Mouse (Mus musculus): Measurements from ENCODE around the gene Dnajc21. TPM values are rescaled to one million over a fixed set of nuclear protein-coding genes. Genes with fewer than 3 reads are reported as not detected.

Gene Dnajc21
- polyA plus RNA-seq, 1 experiment from 2014 or later = 16.0 TPM

DNA sequence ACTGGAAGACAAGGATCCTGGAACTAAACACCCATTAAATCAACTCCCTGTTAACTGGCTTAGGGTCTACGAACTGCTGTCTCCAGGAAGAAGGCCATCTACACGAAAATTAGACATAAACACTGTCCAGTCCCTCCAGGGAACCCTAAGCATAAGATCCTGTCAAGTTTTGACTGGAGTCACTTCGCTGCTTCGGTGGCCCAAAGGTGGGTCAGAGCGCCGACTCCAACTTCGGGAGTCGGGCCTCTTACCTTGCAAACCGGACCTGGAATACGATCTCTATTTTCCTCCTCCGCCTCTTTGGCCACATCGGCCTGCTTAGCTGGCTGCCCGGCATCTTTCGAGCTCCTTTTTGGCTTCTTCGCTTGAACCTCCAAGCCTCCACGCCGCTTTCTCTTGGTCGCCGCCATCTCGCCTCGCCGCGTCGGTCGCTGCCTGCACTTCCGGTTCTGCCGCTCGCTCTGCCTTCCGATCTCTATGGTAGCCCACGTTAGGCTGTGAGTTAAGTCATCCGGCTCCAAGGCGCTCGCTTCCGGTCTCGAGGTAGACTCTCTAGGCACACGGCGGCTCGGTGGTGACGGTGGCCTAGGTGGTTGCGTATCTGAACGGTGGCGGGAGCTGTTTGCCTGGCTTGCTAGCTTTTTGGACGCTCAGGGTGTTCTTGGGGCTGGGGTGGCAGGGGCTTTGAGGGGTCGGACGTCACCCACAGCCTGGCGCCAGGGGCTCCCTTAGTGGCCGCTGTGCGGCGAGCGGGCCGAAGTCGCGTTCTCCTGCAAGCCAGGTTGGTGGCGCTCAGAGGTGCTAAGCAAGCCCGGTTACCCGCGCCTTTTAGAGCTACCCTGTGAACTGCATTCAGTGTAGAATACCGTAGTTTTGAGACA, 15.4 kb upstream of the Dnajc21 start, which contains the start of the genes Brix1 and Rad1:
Gene Brix1, minus strand, starts transcription at position 464 of the 881 bp plus-strand sequence.
Gene Rad1, plus strand, starts transcription at position 535 of the 881 bp plus-strand sequence.
- H3K27ac ChIP-seq = peak within 1 kb of the TSS; percentile 69
- H3K4me1 ChIP-seq = peaks cover 17% of the 10 kb centered on the region
- no peaks in the 10 kb centered on the region for H3K27me3 ChIP-seq
- peak within 1 kb of the TSS; percentile 72 for H3K4me3 ChIP-seq
- peak; percentile 99 for ATAC-seq (ENCODE audit: low FRiP score)
- H3K36me3 ChIP-seq = peaks cover 18% of the 10 kb centered on the region
- under 1% methylated on average over 58 of the region's 58 CpGs for WGBS
- H3K9ac ChIP-seq = peak within 1 kb of the TSS; percentile 75
- no peaks in the 10 kb centered on the region for H3K9me3 ChIP-seq (replicated peaks)
- peak within 1 kb of the TSS; percentile 80 for H3K4me2 ChIP-seq (replicated peaks)

GRCm38 (mm10) chr15:10470941-10471340, 625 bp upstream of the Dnajc21 start:
- Histone ChIP-seq H3K4me1 (peaks cover 11% of the 10 kb centered on the region), H3K4me3 (peak overlapping the region; percentile 89), H3K9ac (peak overlapping the region; percentile 43; the same call in 1 of the 2 replicates), H3K27me3 (no peaks in the 10 kb centered on the region), H3K27ac (no peak overlapping the region), H3K36me3 (peaks cover 14% of the 10 kb centered on the region), H3K4me2 (replicated peaks) (peak overlapping the region; percentile 86), H3K9me3 (replicated peaks) (no peaks in the 10 kb centered on the region)
- WGBS = 18% methylated on average over 3 of the region's 3 CpGs
- peak; percentile 19 for ATAC-seq (ENCODE audit: low FRiP score)

DNA sequence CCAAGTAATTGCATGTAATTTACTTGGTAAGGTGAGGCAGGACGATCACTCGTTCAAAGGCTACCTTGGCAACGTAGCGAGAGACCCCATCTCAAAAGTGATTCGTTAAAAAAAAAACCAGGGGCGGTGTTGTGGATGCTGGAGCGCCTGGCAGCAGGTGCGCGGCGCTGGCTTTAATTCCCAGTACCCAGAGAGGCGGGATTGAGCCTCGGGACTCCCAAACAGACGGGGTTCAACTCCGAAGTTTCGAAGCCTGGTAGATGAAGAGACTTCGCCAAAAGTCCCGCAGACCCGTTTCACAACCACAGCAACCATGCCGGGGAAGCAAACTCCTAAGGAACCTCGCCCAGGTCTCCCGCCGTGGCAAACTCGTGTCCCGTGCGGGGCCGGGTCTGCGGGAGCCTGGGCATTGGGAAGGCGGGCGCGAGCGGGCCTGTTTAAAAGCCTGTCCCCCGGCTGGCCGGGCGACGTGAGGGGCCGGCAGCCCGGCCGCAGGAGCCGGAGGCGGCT, 620 bp downstream of the Dnajc21 start:
- Histone ChIP-seq H3K4me2 (replicated peaks) (peak overlapping the region; percentile 86), H3K27ac (peak overlapping the region; percentile 83), H3K4me3 (peak overlapping the region; percentile 89), H3K9ac (peak overlapping the region; percentile 89), H3K27me3 (no peaks in the 10 kb centered on the region), H3K36me3 (0 out of 2 replicates have a peak, but pooled peaks cover 4% of the 10 kb centered on the region), H3K9me3 (replicated peaks) (no peaks in the 10 kb centered on the region), H3K4me1 (peaks cover 11% of the 10 kb centered on the region)
- WGBS = 1% methylated on average over 40 of the region's 40 CpGs
- ATAC-seq (ENCODE audit: low FRiP score) = peak; percentile 33

- Histone ChIP-seq H3K4me2 (replicated peaks) (0 out of 2 replicates have a peak overlapping the region, but pooled peaks have one; percentile 1), H3K36me3 (no peaks in the 10 kb centered on the region), H3K27ac (no peak overlapping the region), H3K4me1 (peaks cover 11% of the 10 kb centered on the region), H3K9me3 (replicated peaks) (no peaks in the 10 kb centered on the region), H3K9ac (no peak overlapping the region), H3K27me3 (no peaks in the 10 kb centered on the region), H3K4me3 (no peak overlapping the region)
- ATAC-seq (ENCODE audit: low FRiP score) = no peak
- 95% methylated on average over 3 of the region's 3 CpGs for WGBS
Observed at GRCm38 (mm10) chr15:10468761-10469160, 1.6 kb downstream of the Dnajc21 start.

DNA sequence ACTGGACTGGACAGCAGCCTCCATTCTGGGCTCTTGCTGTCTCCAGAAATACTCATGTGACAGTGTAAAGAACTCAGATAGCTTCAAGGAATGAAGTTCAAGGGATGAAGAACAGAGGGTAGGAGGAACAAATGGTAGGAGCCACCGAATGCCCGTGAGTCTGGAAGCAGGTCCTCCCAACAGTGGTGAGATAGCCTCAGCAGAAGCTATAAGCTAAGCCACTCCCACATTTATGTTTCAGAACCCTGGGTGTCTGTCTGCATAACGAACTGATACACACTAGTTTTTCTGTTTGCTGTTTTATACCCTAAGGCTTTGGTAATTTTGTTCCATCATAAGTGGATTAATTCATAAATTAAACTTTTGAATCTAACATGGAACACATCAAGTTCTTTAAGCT, 5.6 kb downstream of the Dnajc21 start:
- no peak overlapping the region for H3K4me3 ChIP-seq
- H3K27me3 ChIP-seq = no peaks in the 10 kb centered on the region
- ATAC-seq (ENCODE audit: low FRiP score) = no peak
- H3K27ac ChIP-seq = no peak overlapping the region
- 88% methylated on average over 3 of the region's 3 CpGs for WGBS
- peaks cover 20% of the 10 kb centered on the region for H3K36me3 ChIP-seq
- peaks cover 8% of the 10 kb centered on the region for H3K4me1 ChIP-seq
- no peak overlapping the region for H3K4me2 ChIP-seq (replicated peaks)
- H3K9me3 ChIP-seq (replicated peaks) = no peaks in the 10 kb centered on the region
- no peak overlapping the region for H3K9ac ChIP-seq

DNA sequence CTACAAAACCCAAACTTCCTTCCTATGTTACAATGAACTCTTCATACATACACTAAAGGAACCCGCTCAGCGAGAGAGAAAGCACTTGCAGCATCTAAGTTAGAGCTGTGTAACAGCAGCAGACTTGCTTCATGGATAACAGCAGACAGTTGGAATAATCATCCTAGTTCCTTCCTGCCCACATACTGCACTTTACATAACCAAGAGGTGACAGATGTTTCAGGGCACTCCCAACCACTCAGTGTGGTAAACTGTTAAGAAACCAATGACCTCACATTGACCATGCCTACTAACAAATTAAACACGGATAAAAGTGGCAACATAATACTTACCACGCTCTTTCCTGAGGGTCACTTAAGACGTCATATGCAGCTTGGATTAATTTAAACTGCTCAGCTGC, 6.8 kb downstream of the Dnajc21 start:
- no peaks in the 10 kb centered on the region for H3K9me3 ChIP-seq (replicated peaks)
- H3K4me3 ChIP-seq = no peak overlapping the region
- 91% methylated on average over 5 of the region's 5 CpGs for WGBS
- H3K4me1 ChIP-seq = no peaks in the 10 kb centered on the region
- no peak for ATAC-seq (ENCODE audit: low FRiP score)
- no peaks in the 10 kb centered on the region for H3K27me3 ChIP-seq
- no peak overlapping the region for H3K9ac ChIP-seq
- no peak overlapping the region for H3K4me2 ChIP-seq (replicated peaks)
- no peak overlapping the region for H3K27ac ChIP-seq
- H3K36me3 ChIP-seq = peaks cover 28% of the 10 kb centered on the region

DNA sequence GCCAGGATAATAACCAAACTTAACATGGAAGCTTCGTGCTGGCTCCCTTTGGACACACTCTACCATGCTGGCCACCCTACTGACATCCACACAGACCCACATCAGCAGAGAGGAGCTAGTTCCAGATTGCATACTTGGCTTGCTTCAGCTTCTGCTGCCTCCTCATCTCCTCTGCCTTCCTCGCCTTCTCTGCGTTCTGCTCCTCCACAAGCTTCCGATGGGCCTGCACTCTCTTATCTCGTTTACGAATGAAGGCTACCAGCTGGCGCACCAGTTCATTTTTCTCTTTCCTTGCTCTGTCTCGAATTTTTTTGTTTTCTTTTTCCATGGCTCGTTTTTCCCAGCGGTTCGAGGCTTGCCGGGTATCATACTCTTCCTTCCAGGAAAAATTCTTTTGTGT, 9.3 kb downstream of the Dnajc21 start:
- Histone ChIP-seq H3K9ac (no peak overlapping the region), H3K4me1 (no peaks in the 10 kb centered on the region), H3K4me3 (no peak overlapping the region), H3K27me3 (no peaks in the 10 kb centered on the region), H3K9me3 (replicated peaks) (no peaks in the 10 kb centered on the region), H3K4me2 (replicated peaks) (no peak overlapping the region), H3K27ac (no peak overlapping the region), H3K36me3 (peaks cover 44% of the 10 kb centered on the region)
- ATAC-seq (ENCODE audit: low FRiP score) = no peak
- 93% methylated on average over 12 of the region's 12 CpGs for WGBS

DNA sequence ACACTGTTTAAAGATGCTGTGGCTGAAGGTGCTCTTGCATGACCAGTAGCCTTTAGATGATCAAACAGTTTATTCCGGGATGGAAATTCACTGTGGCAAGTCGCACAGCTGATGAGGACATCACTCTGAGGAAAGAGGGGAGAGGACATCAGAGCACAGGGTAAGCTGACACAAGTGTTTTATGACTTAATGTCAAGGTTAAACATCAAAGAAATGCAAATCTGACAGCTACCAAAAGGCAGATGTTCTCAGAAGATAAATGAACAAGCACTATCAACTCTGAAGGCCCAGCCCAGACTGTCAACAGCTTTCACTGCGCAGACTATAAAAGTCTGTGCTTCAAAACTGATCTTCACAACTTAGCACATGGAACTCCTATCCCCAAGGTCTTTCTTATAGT, 23.2 kb downstream of the Dnajc21 start:
- H3K27ac ChIP-seq = no peak overlapping the region
- H3K27me3 ChIP-seq = no peaks in the 10 kb centered on the region
- no peak overlapping the region for H3K4me3 ChIP-seq
- H3K9ac ChIP-seq = no peak overlapping the region
- no peaks in the 10 kb centered on the region for H3K4me1 ChIP-seq
- no peaks in the 10 kb centered on the region for H3K9me3 ChIP-seq (replicated peaks)
- ATAC-seq (ENCODE audit: low FRiP score) = no peak
- peaks cover 41% of the 10 kb centered on the region for H3K36me3 ChIP-seq
- WGBS = 92% methylated on average over 3 of the region's 3 CpGs
- no peak overlapping the region for H3K4me2 ChIP-seq (replicated peaks)

GRCm38 (mm10) chr15:10442275-10442674, 28.0 kb downstream of the Dnajc21 start:
- ATAC-seq (ENCODE audit: low FRiP score) = no peak
- Histone ChIP-seq H3K9me3 (replicated peaks) (no peaks in the 10 kb centered on the region), H3K27me3 (no peaks in the 10 kb centered on the region), H3K9ac (no peak overlapping the region), H3K36me3 (peaks cover 27% of the 10 kb centered on the region), H3K27ac (no peak overlapping the region), H3K4me2 (replicated peaks) (no peak overlapping the region), H3K4me3 (no peak overlapping the region), H3K4me1 (no peaks in the 10 kb centered on the region)
- WGBS = 91% methylated on average over 1 of the region's 1 CpGs

- no peaks in the 10 kb centered on the region for H3K4me1 ChIP-seq
- no peaks in the 10 kb centered on the region for H3K27me3 ChIP-seq
- H3K4me2 ChIP-seq (replicated peaks) = no peak overlapping the region
- 0 out of 2 replicates have a peak, but pooled peaks cover 1% of the 10 kb centered on the region for H3K9me3 ChIP-seq (replicated peaks)
- H3K9ac ChIP-seq = no peak overlapping the region
- no peak overlapping the region for H3K4me3 ChIP-seq
- ATAC-seq (ENCODE audit: low FRiP score) = no peak
- H3K27ac ChIP-seq = no peak overlapping the region
- 94% methylated on average over 9 of the region's 9 CpGs for WGBS
- H3K36me3 ChIP-seq = peaks cover 23% of the 10 kb centered on the region
Observed at GRCm38 (mm10) chr15:10441493-10441892, 28.8 kb downstream of the Dnajc21 start.

DNA sequence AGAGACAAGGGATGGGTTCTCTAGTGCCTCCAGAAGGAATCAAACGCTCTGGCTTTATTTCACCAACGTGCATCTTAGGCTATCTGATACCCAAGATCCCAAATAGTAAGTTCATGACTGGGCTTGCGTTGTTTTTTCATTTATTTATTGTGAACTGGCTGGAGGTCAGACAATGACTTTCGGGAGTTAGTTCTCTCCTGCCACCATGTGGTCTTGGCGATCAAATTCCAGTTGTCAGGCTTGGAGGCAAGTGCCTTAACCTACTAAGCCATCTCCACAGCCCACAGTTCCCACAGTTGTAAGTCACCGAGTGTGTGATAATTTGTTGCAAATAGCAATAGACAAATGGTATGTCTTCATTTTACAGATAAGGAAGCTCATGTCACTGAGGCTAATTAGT, 30.4 kb downstream of the Dnajc21 start:
- no peak for ATAC-seq (ENCODE audit: low FRiP score)

DNA sequence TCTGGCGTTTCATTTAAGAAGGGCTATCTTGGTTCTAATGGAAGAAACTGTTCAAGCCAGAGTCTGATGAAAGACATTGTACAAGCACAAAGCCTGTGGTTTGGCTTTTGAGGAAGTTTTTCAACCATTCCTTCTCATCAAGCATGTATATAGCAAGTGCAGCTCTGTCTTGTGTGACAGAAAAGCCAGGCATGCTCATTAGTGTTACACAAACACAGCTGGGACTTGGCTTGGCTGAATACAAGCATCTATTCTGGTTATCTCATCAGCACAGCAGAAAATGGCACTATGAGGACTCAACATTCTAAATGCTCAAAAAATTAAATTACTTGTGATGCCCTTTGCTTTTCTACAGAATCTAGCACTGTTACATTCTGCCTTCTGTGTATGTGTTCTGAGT, 33.4 kb downstream of the Dnajc21 start:
- H3K4me1 ChIP-seq = no peaks in the 10 kb centered on the region
- no peak overlapping the region for H3K4me2 ChIP-seq (replicated peaks)
- peaks cover 9% of the 10 kb centered on the region; the same call in 1 of the 2 replicates for H3K36me3 ChIP-seq
- H3K4me3 ChIP-seq = no peak overlapping the region
- H3K9me3 ChIP-seq (replicated peaks) = 0 out of 2 replicates have a peak, but pooled peaks cover 6% of the 10 kb centered on the region
- H3K27ac ChIP-seq = no peak overlapping the region
- H3K9ac ChIP-seq = no peak overlapping the region
- WGBS = 82% methylated on average over 1 of the region's 1 CpGs
- H3K27me3 ChIP-seq = no peaks in the 10 kb centered on the region
- no peak for ATAC-seq (ENCODE audit: low FRiP score)

More for the DNA sequence above, 30.4 kb downstream of the Dnajc21 start:
- Histone ChIP-seq H3K27me3 (no peaks in the 10 kb centered on the region), H3K9me3 (replicated peaks) (0 out of 2 replicates have a peak, but pooled peaks cover 6% of the 10 kb centered on the region), H3K4me2 (replicated peaks) (no peak overlapping the region), H3K4me3 (no peak overlapping the region), H3K4me1 (no peaks in the 10 kb centered on the region), H3K27ac (no peak overlapping the region), H3K36me3 (peaks cover 14% of the 10 kb centered on the region; the same call in 1 of the 2 replicates), H3K9ac (no peak overlapping the region)
- WGBS = 75% methylated on average over 6 of the region's 6 CpGs
